Mouse (Mus musculus) kidney, adult 8-10 months (tissue): ENCODE data around the gene Slit3.

ENCODE experiments used
- DNase-seq, 2 experiments: peaks; one replicate each; pipeline ENCODE4 v3.0.0; 2022

Gene Slit3

DNA sequence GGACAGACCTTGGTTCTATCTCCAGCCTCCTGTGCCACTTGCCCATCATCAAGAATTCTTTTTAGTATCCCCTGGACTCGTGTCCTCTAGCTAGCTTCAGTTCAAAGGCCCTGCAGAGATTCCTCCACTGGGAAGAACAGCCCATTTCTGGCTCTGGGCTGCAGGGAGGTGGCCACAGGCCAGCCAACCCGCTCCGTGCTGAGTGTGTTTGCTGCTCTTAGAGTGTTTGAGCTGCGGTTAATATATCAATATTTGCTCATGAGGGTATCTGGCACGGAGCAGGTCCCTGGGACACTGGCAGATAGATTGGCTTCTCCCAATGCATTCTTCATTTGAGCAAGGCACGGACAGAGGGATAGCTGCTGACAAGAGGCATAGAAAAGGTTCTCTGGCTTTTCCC, 159.8 kb downstream of the Slit3 start:
- peak in 1 of 2 experiments; percentile 45 for DNase-seq

GRCm38 (mm10) chr11:35282001-35282632, 161.1 kb downstream of the Slit3 start:
- DNase-seq = no peak

DNA sequence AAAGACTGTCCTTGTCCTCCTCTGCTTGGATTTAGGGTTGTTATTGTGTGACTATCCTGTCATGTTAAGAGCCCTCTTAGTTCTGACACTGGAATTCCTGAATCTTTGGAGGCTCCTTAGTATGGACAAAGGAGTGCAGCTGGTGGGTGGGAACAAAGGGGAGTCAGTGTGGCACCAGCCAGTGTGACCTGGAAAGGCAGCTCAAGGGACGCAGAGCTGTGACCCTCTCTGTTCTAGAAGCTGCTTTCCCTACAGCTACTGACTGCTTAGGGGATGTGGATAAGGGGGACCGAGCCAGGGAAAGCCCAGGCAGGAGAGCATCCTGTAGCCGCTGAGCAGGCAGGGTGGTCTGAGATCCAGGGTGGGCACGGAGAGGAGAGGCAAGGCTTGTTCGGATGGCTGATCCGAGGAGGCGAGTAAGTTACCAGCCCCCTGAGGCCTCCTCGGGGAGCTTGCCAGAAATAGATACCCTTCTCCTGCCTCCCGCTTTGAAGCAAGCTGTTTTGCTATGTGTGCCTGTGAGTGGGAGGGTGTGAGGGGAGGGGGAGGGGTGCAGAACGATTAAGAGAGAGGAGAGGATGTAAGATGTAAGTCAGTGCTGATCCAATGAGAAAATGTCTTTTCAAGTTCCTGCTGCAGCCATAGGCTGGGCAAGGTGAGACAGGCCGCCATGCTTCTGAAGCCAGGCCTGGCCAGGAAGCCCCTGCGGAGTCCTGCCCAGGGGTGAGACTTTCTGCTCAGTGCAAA, 162.0 kb downstream of the Slit3 start:
- no peak for DNase-seq

DNA sequence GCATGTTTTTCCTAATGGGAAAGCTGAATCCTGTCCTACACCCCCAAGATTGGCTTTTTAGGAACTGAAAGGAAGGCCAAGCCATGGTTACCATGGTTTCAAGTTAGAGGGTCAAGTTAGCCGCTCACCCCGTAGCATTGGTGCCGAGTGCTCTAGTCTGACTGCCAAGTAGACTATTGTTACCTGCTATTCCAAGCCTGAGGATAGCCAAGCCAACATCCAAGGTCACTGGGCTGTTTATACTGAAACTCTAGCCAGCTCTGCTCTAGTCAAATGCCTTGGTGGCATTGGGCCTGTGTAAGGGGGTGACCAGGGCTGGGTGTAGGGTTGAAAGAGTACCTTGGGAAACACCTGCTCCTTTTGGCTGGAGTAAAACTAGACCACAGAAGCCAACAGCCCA, 162.7 kb downstream of the Slit3 start:
- peak in 1 of 2 experiments; percentile 50 for DNase-seq

DNA sequence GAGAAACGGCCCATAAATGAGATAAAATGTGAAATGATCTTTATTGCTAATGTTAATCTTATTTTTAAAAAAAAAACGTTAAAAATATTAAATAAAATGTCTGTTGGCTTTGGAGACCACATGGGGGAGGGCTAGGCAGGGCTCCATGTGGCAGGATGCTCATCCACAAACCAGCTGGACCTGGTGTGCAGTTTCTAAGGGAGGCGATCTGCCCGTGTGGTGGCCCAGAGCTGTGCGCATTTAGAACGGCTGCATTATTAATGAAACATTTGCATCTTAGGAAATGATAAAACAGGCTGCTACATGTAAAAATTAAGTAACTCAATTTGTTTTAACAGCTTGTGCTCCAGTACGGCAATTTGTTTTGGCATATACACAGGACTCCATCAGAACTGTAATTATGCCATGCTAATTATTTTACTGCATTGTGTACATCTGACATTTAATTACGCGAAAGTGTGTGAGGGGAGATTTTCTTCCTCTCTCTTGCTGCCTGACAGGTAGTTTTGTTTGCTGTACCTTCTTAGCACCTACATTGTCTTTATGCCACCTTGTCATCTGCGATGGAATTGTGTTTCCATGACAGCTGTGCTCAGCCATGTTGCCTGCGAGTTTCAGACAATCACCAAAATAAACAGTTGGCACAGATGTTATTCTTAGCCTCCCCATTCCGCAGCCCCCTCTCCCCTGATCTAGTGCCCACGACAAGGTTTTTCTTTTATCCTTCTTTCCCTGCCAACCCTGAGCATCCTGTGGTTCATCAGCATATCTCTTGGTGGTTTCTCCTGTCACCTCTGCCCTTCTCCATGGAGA, 165.8 kb downstream of the Slit3 start:
- no peak for DNase-seq

GRCm38 (mm10) chr11:35288056-35288455, 167.0 kb downstream of the Slit3 start:
- DNase-seq = no peak

- DNase-seq = no peak
These were observed 167.8 kb downstream of the Slit3 start for GRCm38 (mm10) chr11:35288761-35289278.

- DNase-seq = no peak
These were observed 171.3 kb downstream of the Slit3 start for GRCm38 (mm10) chr11:35292228-35292747.

- DNase-seq = no peak
These were observed 172.2 kb downstream of the Slit3 start for GRCm38 (mm10) chr11:35293197-35293596.

GRCm38 (mm10) chr11:35294670-35295069, 173.6 kb downstream of the Slit3 start:
- no peak for DNase-seq

- DNase-seq = peak in 1 of 2 experiments; percentile 66
These were observed 174.3 kb downstream of the Slit3 start for GRCm38 (mm10) chr11:35295162-35295799.

DNA sequence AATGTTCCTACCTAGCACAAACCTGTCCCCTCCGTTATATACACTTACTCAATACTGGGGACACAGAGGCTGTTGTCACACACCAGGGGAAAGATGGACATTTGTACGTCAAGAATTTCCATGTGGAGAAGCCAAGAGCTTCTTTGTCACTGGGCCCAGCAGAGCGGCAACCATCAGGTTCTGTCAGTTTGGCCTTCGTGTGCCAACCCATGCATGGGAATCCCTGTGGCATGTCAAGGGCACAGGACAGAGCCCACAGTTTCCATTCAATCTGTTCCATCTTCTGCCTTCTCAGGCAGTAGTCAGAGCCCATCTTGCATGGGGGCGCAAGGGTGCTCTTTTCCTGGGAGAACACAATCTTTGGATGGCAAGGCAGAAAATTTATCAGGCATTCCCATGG, 175.8 kb downstream of the Slit3 start:
- no peak for DNase-seq

- DNase-seq = peak; percentile 70 to 74
These were observed 176.3 kb downstream of the Slit3 start for GRCm38 (mm10) chr11:35297319-35297718.

DNA sequence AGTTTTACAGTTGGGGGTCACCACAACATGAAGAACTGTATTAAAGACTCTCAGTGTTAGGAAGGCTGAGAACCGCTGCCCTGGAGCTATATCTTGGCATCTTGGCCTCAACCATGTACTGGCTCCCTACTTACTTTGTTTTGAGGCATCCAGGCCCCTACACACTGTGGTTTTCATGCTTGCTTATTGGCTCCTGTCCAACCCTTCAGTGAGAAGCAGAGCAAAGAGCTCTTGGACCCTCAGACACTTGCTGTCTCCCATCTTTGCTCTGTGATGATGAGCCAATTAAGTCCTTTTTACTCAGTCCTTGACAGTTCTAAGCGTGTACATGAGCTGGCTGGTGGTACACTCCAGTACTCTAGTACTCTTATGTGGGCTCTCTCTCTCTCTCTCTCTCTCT, 177.5 kb downstream of the Slit3 start:
- no peak for DNase-seq

DNA sequence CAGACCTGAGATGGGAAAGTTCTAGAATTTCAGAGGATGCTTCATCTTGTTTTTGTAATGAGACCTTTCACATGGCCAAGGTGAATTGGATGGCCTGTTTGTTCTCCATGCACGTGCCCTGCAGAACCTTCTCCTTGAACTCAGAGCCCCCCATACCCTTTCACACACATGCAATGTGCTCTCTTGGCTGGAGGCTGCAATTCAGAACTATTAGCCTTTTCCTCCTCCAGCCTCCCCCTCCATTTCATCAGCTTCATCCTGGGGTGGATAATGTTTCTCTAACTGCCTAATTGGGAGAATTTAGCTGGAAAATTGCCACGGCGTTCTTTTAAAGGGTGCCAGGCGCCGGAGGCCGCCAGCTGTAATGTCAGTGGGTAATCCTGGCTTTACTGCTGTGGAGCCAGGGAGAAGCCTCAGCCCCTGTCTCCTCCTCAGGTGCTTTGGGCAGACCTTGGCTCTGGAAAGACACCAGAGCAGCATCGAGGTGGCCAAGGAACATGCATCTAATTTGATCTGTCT, 178.9 kb downstream of the Slit3 start:
- no peak for DNase-seq

- DNase-seq = no peak
These were observed 181.2 kb downstream of the Slit3 start for GRCm38 (mm10) chr11:35302272-35302671.

DNA sequence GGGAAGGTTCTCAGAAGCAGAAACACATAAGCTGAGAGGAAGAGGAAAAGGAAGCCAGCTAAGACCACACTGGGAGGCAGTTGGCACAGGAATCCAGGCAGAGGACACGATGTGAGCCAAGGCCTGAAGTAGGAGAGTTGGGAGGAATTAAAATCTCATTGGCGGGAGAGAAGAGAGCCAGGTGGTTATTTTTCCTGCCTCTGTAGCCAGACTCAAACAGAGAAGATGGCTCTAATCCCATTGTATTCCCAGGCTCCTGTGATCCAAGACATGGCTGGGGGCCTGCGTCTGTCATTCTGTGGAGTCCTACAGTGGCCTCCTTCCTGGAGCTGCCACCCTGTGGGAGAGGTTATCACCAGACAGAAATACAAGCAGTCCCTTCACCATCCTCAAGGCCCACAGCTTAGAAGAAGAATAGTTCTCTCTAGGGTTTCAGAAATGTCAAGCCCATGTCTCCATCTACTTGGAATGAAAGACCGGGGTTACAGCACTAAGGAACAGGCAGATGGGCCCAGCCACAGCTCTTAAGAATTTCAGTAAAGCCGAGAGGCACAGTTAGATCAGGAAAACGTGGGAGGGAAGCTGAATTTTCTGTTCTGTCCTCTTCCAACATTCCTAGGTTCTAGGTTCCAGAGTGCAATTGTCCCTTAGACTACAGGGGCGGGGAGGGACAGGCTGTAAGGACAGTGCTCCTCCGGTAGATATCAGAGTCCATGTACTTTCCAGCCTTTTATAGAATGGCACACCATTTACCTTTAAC, 183.4 kb downstream of the Slit3 start:
- DNase-seq = no peak

GRCm38 (mm10) chr11:35305111-35305510, 184.1 kb downstream of the Slit3 start:
- DNase-seq = no peak

DNA sequence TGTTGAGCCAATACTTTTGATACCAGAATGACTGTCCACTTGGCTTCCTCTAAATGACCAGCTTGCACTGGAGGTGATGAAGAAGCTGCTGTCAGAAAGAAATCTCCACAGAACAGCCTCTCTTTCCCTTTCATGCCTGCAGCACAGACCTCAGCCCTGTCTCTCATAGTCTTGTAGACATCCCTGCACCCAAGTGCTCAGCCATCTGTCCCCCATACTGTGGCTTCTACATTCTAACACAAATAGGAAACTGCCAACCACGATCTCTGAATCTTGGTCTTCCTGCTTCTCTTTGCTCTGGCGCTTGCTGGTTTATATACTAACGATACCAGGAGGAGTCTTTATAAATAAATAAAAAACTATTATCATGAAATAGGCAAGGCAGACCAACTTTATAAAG, 184.9 kb downstream of the Slit3 start:
- DNase-seq = no peak

- no peak for DNase-seq
These were observed 185.9 kb downstream of the Slit3 start for GRCm38 (mm10) chr11:35306922-35307321.

GRCm38 (mm10) chr11:35307992-35308391, 187.0 kb downstream of the Slit3 start:
- no peak for DNase-seq
